Mouse (Mus musculus): ENCODE results near the gene Gfod1. TPM values are rescaled to one million over a fixed set of nuclear protein-coding genes. Genes with fewer than 3 reads are reported as not detected.

Gene Gfod1
- total RNA-seq, 2 experiments from 2014 or later: 86.7 to 93.1 TPM

DNA sequence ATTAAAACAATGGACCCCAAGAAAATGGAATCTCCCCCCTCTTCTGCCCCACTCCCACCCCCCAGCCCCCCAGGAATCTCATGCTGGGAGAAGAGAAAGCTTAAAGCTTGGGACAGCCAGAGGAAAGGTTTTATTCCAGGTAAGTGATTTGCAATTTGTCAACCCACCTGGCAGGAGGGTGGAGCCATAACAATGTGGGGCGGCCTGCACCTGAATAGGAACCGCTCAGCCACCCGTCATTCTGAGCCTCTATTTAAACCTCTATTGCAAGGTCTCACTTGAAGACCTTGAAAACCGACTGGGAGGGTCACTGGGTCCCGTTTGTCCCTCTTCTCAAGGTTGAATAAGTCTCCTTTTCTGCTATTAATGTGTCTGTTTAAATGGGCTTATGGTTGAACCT lies 3.6 kb downstream of the Gfod1 start:
- DNase-seq (ENCODE audit: extremely low spot score in 1 of 2, low spot score in 1 of 2): no peak

DNA sequence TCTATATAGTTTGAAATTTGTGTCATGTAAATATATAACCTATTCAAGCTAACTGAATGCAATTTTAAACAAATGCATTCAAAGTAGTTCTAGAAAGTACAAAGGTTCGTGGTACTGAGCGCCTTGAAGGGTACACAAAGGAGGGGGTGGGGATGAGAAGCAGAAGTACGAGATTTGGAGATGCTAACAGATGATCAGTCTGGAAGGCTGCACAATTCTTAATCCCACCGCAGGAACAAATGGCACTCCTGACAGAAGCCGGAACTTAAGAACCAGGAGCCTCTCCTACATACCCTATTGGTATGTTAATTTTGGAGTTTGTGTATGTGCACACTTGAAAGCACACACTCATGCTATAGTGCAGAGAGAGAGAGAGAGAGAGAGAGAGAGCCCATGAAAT lies 4.8 kb downstream of the Gfod1 start:
- no peak for DNase-seq (ENCODE audit: extremely low spot score in 1 of 2, low spot score in 1 of 2)

DNA sequence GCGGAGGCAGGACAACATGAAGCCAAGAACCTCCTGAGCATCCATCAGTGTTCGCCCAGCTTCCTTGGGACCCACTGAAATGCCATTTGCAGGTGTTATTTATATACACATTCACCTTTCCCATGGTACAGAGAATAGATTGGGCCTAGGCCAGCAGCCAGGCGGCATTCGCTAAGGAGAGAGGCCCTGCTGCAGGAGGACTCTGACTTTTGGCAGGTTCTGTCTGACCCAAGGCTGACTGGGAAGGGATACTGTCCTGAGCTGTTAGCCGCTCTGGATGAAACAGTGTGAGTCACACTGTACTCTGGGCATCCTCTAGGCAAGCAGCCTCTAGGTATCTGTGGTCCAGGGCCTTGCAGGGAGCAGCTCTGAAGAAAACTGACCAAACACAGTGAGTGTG lies 6.4 kb downstream of the Gfod1 start:
- DNase-seq (ENCODE audit: extremely low spot score in 1 of 2, low spot score in 1 of 2): no peak

DNA sequence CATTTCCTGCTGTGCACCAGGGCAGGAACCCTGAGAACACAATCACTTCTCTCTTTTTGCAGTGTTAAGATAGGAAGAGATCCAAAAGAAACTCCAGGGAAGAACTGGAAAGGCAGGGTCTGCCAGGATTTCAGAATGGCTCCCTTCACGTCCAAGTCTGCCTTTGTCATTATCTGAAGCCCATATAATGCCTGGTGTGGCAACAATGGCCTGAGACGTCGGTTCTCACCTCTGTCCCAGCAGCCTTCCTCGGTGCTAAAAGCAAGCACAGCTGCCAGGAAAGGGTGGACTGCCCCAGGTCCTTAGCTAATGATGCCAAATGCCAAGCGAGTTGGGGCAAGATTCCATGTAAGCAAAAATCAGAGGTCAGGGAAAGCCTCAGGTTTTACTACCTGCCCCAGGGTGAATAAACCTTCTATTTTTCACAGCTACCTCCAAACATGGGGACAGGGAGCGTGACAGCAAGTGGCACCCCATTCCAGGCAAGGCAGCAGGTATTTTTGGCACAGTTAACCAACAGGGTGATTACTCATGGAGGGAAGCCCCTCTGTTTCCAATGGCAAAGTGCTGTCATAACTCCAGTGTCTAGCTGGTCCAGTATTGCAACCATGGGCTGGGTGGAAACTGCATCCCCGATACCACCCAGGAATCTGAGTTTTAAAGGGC lies 7.7 kb downstream of the Gfod1 start:
- no peak for DNase-seq (ENCODE audit: extremely low spot score in 1 of 2, low spot score in 1 of 2)

DNA sequence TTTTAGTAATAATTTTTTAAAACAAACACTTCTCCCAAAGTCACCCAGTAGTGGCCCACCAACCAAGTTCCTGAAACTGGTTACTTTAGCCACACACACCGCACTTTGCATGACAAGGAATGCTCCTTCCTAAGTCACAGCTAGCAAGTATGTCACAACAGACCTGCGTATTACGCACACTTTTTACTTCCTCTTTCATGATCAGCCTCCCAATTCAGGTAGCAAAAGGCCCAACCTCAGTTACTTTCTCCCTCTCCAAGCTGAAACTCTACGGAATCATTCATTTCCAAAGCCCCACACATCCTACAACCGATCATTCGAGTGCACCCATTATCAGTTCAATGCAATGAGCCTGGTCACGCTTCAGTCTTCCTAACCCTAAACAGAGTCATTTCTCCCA lies 8.3 kb downstream of the Gfod1 start:
- DNase-seq (ENCODE audit: extremely low spot score in 1 of 2, low spot score in 1 of 2): no peak

DNA sequence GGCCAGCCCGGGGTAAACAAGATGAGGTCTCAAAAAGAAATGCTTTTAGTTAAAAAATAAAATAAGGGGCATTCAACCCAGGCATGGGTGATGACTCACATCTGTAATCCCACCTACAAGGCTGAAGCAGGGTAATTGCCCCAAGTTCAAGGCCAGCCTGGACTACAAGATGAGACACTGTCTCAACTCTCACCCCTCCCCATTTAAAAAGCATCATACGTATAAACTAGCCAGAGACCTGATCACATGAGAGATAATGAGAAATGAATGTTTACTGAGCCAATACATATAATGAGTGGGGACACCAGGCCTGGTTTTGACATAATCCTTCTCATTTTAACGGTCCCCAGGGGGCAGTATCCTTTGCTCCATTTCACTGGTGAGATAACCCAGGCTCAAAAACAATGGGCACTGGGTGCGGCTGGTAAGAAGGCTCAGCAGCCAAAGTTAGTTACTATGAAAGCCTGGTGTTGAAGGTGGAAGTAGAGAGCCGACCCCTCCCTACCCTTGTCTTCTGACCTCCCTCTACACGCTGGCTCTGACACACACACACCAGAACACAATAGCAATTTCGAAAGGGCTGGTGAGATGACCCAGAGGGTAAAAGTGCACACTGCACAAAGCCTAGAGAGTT lies 8.9 kb downstream of the Gfod1 start:
- DNase-seq (ENCODE audit: extremely low spot score in 1 of 2, low spot score in 1 of 2): no peak

DNA sequence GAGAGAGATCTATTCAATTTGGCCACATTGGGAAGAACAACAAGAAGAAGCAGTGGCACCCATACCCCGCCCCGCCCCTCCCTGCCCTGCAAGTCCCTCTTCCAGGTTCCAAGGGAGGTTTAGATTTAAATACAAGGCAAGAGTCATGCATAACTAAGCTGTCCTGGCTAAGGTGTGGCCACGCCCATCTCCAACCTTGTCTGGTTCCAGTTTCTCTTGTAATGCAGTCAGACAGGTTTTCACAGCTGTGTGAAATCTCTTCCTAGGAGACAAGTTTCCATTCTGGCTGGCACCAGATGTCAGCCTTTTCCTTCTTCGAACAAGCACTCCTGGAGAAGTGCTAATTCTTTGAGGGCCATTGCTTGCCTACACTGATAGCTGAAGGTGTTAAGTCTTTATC lies 11.1 kb downstream of the Gfod1 start:
- no peak for DNase-seq (ENCODE audit: extremely low spot score in 1 of 2, low spot score in 1 of 2)

DNA sequence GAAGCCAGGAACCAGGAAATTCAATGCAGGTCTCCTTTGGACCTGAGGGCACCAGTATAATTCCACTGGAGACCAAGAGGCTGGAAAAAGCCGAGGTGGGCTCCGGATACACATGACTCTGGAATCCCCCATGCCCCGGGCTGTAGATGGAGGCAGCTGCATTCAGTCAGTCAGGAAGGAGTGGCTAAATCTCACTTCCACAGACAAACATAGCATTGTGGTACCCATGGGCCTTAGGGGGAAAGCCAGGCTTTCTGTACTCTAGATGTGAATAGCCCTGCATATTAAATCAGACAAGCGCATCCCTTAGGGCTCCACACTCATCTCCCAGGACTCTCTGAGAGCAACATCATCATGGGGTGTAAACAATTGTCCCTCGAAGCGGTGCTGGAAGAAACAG lies 14.9 kb downstream of the Gfod1 start:
- DNase-seq (ENCODE audit: extremely low spot score in 1 of 2, low spot score in 1 of 2): no peak

DNA sequence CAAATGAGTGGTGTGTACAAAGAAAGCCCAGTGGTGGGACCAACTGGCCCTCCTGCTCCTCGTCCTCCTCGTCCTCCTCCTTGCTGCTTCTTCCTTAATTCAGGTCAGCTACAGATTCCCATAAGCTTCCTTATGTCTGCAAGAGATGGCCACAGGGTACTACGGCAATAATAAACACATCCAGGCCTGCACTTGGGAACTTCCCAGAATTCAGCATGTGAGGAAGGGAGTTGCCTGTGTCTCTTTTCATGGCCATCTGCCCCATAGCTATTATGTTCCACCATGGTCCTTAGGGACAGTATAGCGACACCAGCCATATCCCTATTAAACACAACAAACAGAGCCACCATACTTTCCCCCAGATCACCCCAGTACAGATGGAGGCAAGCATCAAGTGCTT lies 15.5 kb downstream of the Gfod1 start:
- no peak for DNase-seq (ENCODE audit: extremely low spot score in 1 of 2, low spot score in 1 of 2)

DNA sequence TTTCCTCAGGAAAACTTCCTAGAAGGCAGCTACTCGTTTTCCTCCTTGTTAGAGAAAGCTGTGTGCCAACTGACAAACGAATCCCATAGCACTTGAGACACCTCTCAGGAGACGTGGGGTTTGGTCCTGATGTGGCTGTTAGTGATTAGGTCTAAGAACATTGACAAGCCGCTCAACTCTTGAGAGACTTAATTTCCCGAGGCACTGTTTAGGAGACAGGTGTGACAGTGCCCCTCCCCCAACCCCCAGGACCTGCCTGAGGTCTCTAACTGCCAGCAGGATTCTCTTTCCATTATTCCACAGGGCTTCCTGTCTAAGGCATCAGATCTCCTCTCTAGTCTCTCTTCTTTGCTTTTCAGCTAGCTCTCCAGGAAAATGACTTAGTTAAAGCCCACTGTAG lies 15.9 kb downstream of the Gfod1 start:
- DNase-seq (ENCODE audit: extremely low spot score in 1 of 2, low spot score in 1 of 2): no peak

DNA sequence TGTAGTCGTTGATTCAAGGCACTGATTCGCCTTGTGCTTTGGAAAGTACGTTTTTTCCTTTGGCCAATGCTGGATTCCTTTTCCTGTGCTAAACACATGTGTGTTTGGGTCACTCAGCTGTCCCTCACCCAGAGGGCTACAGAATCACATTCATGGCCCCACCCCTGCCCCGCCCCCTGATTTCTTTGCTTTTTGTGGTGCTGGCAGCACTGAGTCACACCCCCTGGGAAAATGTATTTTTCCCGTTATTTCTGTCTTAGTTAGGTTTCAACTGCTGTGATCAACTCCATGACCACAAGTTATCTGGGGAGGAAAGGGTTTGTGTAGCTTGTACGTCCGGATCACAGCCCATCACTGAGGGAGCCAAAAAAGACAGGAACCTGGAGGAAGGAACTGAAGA lies 17.1 kb downstream of the Gfod1 start:
- DNase-seq (ENCODE audit: extremely low spot score in 1 of 2, low spot score in 1 of 2): no peak

DNA sequence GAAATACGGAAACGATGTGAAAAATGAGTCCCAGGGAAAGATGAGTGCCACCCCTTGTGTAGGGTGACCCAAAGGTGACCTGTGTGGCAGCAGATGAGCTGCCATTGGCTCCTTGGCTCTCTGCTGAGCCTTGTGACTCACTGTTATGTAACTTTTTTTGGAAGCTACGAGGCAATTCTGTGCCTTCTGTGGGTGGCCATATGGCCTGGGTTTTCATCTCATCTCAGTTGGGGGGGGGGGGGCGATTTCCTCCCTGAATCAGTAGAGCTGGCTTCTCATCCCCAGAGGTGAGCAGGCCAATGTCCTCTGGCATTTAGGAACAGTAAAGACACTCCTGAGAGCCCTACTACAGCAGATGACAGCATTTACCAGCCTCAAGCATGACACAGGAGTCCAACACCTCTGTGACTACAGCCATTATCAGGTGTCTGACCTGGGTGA lies 19.2 kb downstream of the Gfod1 start:
- DNase-seq (ENCODE audit: extremely low spot score in 1 of 2, low spot score in 1 of 2): no peak

DNA sequence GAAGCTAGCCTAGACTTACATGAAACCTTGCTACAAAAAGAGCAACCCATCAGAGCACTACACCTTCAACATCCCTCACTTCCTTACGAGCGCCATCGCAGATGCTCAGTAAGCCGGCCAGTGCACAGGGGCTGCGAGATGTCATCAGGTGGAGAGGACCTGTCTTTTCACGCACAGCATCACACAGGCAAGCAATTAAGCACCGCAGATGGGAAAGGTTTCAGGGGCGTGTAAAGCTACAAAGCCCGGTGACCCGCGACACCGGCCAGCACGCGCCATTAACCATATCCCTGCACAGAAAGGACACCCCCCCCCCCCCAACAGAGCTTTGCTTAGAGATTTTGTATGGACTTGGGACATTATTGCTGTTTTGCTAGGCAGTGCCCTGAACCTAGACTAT lies 30.1 kb downstream of the Gfod1 start:
- DNase-seq (ENCODE audit: extremely low spot score in 1 of 2, low spot score in 1 of 2): no peak

DNA sequence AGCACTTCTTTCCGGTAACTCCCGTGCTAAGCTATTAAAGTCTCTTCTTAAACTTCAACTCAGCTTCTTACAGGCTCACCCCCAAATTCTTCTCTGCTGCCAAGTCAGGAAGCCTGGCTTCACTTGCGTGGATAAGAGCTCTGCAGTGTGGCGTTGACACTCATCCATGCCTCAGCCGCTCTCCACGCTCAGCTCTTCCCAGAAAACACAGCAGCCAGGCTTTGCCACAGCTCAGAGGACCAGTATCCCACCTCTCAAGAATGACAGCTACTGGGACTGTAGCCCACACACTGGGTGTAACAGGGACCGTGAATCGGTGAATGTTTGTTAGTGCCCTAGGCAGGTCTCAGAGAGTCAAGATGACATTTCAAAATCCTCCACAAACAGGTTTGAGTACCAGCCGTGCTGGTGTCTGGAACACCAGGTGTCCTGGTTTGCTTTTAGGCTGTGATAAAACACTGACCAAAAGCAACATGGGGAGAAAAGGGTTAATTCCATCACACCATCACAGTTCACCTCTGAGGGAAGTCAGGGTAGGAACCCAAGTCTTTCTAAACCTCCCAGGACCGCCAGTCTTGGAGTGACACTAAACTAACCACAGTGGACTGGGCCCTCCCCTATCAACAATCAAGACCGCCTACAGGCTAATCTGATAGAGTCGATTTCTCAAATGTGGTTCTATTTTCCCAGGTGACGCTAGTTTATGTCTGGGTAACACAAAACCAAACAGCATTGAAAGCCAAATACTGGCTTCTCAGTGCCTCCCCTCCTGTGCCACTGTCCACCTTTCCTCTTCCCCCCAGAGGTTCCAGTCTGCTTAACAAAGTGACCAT lies 31.5 kb downstream of the Gfod1 start:
- no peak for DNase-seq (ENCODE audit: extremely low spot score in 1 of 2, low spot score in 1 of 2)

DNA sequence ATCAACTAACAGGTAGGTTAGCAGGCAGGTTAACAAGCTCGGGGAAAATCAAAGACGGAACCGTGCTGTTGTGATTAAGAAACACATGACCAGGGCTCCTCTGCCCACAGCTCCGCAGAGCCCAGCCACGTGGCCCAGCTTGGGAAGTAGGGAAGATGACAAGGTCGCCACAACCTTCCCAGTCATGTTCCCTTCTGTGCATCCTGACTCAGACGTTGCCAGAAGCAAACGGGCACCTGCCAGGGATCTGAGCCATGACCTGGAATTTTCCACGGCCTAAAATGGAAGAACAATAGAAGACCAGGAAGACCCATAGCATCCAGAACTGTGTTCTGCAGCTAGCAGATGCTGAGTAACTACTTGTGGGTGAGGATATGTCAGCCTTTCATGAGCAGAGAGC lies 32.5 kb downstream of the Gfod1 start:
- no peak for DNase-seq (ENCODE audit: extremely low spot score in 1 of 2, low spot score in 1 of 2)

DNA sequence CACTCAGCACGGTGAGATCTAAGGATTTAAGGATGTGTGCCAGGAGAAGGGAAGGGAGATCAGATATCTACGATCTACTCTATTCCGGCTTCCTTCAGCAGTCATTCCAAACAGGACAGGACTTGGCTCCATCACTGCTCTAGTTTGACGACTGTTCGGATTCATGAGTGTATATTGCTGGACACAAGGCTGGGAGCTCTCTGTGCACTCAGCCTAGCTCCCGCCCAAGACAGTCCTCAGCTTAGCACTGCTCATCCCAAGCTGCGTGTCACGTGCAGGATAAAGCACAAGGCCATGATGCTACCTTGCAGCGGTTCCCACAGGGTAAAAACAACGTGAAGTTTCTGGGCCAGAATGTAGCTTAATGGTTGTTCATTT lies 33.8 kb downstream of the Gfod1 start:
- DNase-seq (ENCODE audit: extremely low spot score in 1 of 2, low spot score in 1 of 2): no peak

DNA sequence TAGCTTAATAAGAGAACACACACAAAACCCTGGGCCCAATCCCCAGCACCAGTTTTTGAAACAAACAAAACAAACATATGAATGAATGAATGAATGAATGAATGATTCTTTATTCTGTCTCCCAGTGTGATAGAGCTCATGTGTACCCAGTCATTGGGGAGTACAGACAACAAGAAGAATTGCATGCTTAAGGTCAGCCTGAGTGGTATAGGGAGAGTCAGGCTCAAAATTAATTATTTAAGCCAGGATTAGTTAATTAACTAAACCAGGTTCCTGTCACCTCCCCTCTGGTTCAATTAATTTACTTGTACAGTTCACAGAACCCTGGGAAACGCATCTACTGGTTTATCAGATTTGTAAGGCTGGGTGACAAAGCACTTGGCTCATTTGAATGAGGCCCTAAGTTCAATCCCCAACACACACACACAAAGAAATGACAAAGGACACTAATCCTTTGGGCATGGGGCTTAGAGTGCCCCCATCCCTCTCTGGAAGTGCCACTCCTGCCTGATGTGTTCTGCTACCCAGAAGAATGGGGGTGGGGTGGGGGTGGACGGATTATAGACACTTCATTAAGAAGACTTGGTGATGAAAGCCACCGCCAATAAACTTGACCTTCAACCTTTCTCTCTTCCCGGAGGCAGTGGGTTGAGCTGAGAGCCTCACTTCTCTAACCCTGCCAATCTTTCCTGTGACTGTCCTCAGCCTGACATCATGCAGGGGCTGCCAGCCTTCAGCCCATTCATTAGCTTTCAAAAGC lies 34.3 kb downstream of the Gfod1 start:
- DNase-seq (ENCODE audit: extremely low spot score in 1 of 2, low spot score in 1 of 2): no peak

DNA sequence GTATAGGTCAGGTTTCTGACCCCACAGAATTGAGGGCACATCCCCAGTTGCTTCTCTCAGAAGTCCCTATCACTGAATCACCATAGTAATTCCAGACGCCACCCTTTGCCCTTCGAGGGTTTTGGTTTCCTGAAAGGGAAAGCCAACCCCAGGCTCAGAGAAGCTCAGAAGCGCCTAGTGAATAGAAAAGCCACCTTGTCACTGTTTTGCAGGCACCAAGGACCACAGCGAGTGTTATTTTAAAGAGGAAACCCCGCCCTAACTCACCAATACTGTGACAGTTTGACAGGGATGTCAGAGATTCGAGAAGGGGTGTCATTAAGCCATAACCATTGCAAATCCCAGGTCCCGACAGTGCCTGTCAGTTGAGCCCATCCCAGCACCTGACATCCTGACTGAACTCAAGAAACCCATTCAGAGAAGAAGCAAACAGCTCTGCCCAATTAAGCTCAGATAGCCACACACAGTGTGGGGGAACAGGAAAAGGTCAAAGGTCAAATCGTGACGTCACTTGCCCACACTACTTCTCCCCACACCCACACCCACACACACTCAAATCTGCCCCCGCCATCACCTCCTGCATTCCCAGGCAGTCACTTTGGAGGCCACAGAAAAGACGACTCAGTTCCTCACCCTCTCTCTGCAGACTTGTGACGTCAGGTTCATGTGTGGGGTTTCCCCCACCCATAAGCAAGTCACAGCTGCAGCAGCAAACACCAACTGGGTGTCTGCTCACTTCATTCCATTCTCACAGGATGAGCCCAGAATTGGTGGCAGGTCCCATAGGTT lies 35.2 kb downstream of the Gfod1 start:
- no peak for DNase-seq (ENCODE audit: extremely low spot score in 1 of 2, low spot score in 1 of 2)

DNA sequence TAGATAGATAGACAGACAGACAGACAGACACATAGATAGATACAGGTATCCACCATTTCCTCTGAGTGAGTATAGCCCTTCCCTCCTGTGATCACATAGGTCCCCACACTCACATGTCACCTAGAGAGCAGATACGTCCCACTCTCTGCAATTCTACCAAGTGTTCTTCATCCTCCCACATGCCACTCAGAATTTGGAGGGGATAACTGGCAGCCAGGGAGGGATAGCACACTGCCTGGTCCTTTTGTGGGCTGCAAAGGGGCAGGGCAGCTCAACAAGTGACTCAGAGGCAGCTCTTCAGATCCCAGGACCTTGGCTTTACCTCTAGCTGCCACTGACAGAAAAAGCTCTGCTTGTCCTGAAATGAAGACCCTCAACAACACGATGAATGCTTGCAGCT lies 36.1 kb downstream of the Gfod1 start:
- no peak for DNase-seq (ENCODE audit: extremely low spot score in 1 of 2, low spot score in 1 of 2)

DNA sequence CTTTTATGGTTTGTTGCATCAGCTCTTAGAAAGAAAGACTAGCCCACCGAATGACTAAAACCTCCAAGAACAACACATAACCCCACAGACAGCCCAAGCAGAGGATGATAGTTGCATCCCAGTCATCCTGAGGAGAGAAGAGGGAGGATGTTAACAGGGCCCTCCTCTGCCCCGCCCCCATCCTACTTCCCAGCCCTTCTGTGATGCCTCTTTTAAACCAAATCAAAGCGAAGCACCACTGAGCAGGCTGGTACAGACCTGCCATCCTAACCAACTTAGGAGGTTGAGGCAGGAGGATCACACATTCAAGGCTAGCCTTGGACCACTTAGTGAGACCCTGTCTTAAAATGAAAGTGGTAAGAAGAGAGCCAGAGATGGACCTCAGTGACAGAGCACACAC lies 36.8 kb downstream of the Gfod1 start:
- no peak for DNase-seq (ENCODE audit: extremely low spot score in 1 of 2, low spot score in 1 of 2)

Data from layer of hippocampus, postnatal 25 days (tissue).